Mouse (Mus musculus): Measurements from ENCODE around the gene Arhgef28. TPM values are rescaled to one million over a fixed set of nuclear protein-coding genes. Genes with fewer than 3 reads are reported as not detected.
A peak's percentile ranks its signal among the peaks of the same experiment; 100 is the strongest.

Gene Arhgef28
- polyA plus RNA-seq, 1 experiment from 2014 or later, result 5.9 TPM

DNA sequence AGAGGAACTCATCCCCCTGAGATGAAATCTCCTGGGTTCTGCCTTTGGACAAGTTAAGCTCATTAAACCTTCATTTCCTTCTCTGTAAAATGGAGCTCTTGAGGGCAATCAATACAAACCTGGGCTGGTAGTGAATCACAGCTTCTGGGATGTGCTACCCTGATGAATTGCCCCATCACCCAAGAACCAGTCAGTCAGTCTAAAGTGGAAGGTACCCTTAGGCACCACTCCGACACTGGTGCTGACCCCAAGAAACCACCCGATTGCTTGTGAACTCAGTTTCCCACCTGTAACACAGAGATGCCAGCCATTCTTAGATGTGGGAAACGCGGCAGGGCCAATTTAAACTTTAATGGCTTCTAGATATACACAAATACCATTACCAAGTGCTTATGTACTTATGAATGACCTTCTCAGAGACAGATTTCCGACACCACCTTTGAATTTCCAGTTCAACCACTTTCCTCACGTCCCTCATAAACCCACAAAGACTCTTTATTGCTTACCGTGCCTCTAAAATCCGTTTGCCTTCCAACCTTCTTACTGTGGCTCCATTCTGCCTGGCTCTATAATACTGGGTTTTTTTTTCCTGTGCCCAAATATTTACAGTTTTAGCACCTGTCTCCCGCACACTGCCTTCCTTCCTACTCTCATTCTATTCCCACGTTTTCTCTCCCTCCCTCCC lies 30.8 kb downstream of the Arhgef28 start:
- H3K4me1 ChIP-seq, result peaks cover 18% of the 10 kb centered on the region
- WGBS, result 87% methylated on average over 10 of the region's 10 CpGs
- H3K27ac ChIP-seq, result no peak overlapping the region
- no peaks in the 10 kb centered on the region for H3K36me3 ChIP-seq (replicated peaks)
- no peak for DNase-seq (ENCODE audit: extremely low spot score, low spot score)
- H3K27me3 ChIP-seq (ENCODE audit: poor library complexity, severe bottlenecking), result no peaks in the 10 kb centered on the region
- H3K4me3 ChIP-seq, result no peak overlapping the region
- H3K9me3 ChIP-seq, result no peaks in the 10 kb centered on the region

DNA sequence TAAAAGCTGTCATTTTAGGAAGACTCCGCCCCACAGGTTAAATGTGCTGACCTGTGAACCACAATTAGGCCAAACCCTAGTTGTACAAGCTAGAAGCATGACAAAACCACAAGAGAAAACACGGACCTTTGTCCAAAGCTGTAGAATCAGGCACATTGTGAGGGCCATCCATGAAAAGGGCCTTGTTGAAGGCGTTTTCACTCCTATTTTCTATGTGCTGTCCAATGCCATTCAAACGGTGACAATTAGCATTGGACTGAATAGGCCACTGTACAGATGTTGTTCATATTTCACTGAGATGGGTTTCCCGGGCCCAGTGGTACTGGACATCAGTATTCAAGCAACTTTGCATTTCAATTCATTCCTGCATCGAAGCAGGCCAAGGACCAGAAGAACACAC lies 33.2 kb downstream of the Arhgef28 start:
- H3K27me3 ChIP-seq (ENCODE audit: poor library complexity, severe bottlenecking), result no peaks in the 10 kb centered on the region
- H3K4me3 ChIP-seq, result no peak overlapping the region
- no peak for DNase-seq (ENCODE audit: extremely low spot score, low spot score)
- no peaks in the 10 kb centered on the region for H3K9me3 ChIP-seq
- 86% methylated on average over 6 of the region's 6 CpGs for WGBS
- H3K27ac ChIP-seq, result no peak overlapping the region
- H3K4me1 ChIP-seq, result peaks cover 18% of the 10 kb centered on the region
- no peaks in the 10 kb centered on the region for H3K36me3 ChIP-seq (replicated peaks)

DNA sequence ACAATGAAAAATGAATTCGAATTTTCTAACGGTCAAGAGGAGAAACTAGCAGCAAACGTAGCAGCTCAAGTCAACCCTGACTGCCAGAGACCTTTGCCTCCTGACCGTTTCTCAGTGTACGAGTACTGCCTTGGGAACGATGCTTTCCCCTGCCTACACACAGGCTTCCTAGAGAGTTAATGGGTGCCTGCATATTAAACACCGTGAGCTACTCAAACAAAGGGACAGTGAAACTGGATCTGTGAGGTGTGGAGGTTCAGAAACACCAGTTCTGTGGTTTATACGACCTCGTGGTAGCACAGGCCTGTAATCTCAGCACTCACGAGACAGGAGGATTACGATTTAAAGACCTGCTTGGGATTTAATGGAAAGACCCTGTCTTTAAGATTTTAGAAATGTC lies 33.9 kb downstream of the Arhgef28 start:
- Histone ChIP-seq H3K36me3 (replicated peaks) (no peaks in the 10 kb centered on the region), H3K4me1 (peaks cover 18% of the 10 kb centered on the region), H3K9me3 (no peaks in the 10 kb centered on the region), H3K27ac (no peak overlapping the region), H3K27me3 (ENCODE audit: poor library complexity, severe bottlenecking) (no peaks in the 10 kb centered on the region), H3K4me3 (no peak overlapping the region)
- no peak for DNase-seq (ENCODE audit: extremely low spot score, low spot score)
- 81% methylated on average over 11 of the region's 11 CpGs for WGBS

DNA sequence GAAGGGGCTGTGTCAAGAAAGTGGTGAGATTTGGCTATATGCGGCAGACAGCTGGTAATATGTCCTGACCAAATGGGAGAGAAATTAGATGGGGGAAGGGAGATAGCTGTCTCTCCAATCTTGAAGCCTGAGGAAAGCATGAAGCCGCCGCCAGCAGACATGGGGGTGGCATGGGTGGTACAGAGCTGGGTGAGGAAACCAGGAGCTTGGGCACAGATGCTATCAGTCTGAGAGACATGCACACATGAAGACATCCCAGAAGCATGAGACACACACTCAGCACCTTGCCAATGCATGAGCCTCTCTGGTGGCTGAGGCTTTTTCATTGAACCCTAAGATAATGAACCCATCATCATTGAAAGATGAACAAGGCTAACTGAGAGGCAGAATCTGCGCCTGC lies 34.5 kb downstream of the Arhgef28 start:
- H3K36me3 ChIP-seq (replicated peaks), result no peaks in the 10 kb centered on the region
- no peak overlapping the region for H3K4me3 ChIP-seq
- DNase-seq (ENCODE audit: extremely low spot score, low spot score), result no peak
- H3K27ac ChIP-seq, result no peak overlapping the region
- H3K4me1 ChIP-seq, result peaks cover 18% of the 10 kb centered on the region
- H3K27me3 ChIP-seq (ENCODE audit: poor library complexity, severe bottlenecking), result no peaks in the 10 kb centered on the region
- H3K9me3 ChIP-seq, result no peaks in the 10 kb centered on the region
- WGBS, result 95% methylated on average over 4 of the region's 4 CpGs

DNA sequence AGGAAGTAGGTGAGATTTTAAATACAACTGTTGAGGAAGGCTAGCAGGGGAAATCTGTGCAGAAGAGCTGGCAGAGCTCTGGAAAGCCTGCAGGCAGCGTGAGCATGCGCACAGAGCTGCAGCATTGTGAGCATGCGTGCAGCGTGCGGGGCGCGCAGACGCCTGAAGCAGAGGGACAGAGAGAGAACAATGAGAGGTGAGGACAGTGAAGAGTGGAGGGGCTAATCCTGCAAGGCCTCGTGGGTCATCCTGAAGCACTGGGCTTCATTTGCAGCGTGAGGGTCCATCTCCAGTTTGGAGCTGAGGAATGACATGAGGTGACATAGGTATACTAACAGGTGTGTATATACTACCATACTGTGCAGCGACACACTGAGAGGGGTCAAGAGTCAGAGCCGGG lies 35.0 kb downstream of the Arhgef28 start:
- no peak overlapping the region for H3K4me3 ChIP-seq
- 90% methylated on average over 12 of the region's 12 CpGs for WGBS
- no peaks in the 10 kb centered on the region for H3K36me3 ChIP-seq (replicated peaks)
- H3K4me1 ChIP-seq, result peaks cover 18% of the 10 kb centered on the region
- H3K27ac ChIP-seq, result 0 out of 2 replicates have a peak overlapping the region, but pooled peaks have one; percentile 1
- no peaks in the 10 kb centered on the region for H3K9me3 ChIP-seq
- no peak for DNase-seq (ENCODE audit: extremely low spot score, low spot score)
- H3K27me3 ChIP-seq (ENCODE audit: poor library complexity, severe bottlenecking), result no peaks in the 10 kb centered on the region

DNA sequence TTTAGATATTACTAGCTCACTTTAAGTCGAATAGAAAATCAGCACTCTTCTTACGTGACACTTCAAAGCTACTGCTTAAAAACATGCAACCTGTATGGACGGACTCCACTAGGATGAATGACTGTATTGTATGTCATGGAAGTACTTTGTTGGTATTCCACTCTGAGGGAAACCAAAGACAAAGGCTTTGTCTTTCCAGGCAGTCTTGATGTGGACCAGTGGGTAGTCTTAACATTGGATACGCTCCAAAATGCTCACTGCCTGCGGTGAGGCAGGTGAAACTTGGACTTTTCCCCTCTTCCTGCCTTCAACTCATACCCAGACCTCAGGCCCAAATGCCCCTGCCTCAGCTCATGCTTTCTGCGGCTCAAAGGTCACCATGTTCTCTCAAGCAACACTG lies 41.4 kb downstream of the Arhgef28 start:
- DNase-seq (ENCODE audit: extremely low spot score, low spot score), result no peak
- no peaks in the 10 kb centered on the region for H3K27me3 ChIP-seq (ENCODE audit: poor library complexity, severe bottlenecking)
- H3K27ac ChIP-seq, result no peak overlapping the region
- H3K36me3 ChIP-seq (replicated peaks), result no peaks in the 10 kb centered on the region
- no peak overlapping the region for H3K4me3 ChIP-seq
- no peaks in the 10 kb centered on the region; the same call in 1 of the 2 replicates for H3K4me1 ChIP-seq
- 82% methylated on average over 6 of the region's 6 CpGs for WGBS
- H3K9me3 ChIP-seq, result no peaks in the 10 kb centered on the region

DNA sequence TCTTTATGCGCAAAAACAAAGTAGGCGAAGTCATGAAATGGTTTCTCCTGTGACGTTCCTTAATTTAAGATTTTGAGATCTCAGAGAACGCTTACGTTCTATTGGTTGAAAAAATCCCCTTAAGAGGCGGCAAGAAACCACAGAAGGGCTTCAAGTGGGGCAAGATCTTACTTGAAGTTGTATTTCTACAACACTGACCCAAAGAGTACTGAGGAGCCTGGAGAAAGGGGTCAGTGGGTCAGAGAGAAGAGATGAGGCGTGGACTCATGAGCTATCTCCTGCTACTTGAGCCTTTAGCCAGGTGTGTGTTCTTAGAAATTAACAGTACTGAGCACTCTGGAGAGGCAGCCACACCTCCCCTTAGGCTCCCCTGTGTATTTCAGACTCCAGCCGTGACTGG lies 44.7 kb downstream of the Arhgef28 start:
- Histone ChIP-seq H3K9me3 (no peaks in the 10 kb centered on the region), H3K27ac (no peak overlapping the region), H3K4me1 (peaks cover 8% of the 10 kb centered on the region), H3K4me3 (no peak overlapping the region), H3K36me3 (replicated peaks) (no peaks in the 10 kb centered on the region), H3K27me3 (ENCODE audit: poor library complexity, severe bottlenecking) (no peaks in the 10 kb centered on the region)
- 91% methylated on average over 8 of the region's 8 CpGs for WGBS
- no peak for DNase-seq (ENCODE audit: extremely low spot score, low spot score)

DNA sequence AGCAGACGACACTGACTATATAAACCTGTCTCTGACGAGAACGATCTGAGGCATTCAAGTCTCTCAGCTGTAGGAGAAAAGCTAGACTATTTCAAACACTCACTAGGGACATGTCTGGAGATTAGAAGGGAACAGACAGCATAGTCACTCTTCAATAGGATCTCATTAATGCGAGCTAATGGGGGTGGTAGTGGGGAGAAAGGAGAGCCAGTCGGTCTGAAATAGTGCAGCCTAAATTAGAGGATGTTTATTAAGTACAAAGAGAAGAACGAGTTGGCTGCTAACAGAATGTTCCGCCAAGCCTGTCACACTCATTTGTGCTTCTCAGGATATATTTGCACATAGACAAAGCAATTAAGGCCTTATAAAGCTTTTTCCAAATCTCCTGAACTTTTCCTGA lies 49.6 kb downstream of the Arhgef28 start:
- Histone ChIP-seq H3K4me3 (no peak overlapping the region), H3K27ac (0 out of 2 replicates have a peak overlapping the region, but pooled peaks have one; percentile 1), H3K9me3 (no peaks in the 10 kb centered on the region), H3K4me1 (peaks cover 12% of the 10 kb centered on the region), H3K27me3 (ENCODE audit: poor library complexity, severe bottlenecking) (no peaks in the 10 kb centered on the region), H3K36me3 (replicated peaks) (no peaks in the 10 kb centered on the region)
- WGBS, result 59% methylated on average over 7 of the region's 7 CpGs
- DNase-seq (ENCODE audit: extremely low spot score, low spot score), result no peak

DNA sequence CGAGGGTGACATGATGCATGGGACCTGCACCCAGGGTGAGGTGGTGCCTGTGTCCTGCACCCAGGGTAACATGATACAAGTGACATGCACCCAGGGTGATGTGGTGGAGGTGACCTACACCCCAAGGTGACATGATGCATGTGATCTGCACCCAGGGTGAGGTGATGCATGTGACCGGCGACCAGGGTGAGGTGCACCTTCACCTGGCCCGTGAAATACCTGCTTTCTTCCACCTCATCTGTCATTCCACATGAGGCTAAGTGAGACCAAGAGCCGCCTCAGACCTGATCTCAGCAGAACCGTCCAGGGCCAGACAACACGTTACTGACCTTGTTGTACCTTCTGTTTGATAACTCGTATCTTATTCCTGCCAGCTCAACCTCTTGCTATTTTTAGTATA lies 53.5 kb downstream of the Arhgef28 start:
- Histone ChIP-seq H3K4me1 (peaks cover 15% of the 10 kb centered on the region), H3K36me3 (replicated peaks) (no peaks in the 10 kb centered on the region), H3K27ac (no peak overlapping the region), H3K9me3 (no peaks in the 10 kb centered on the region), H3K27me3 (ENCODE audit: poor library complexity, severe bottlenecking) (no peaks in the 10 kb centered on the region), H3K4me3 (no peak overlapping the region)
- WGBS, result 90% methylated on average over 8 of the region's 8 CpGs
- no peak for DNase-seq (ENCODE audit: extremely low spot score, low spot score)

DNA sequence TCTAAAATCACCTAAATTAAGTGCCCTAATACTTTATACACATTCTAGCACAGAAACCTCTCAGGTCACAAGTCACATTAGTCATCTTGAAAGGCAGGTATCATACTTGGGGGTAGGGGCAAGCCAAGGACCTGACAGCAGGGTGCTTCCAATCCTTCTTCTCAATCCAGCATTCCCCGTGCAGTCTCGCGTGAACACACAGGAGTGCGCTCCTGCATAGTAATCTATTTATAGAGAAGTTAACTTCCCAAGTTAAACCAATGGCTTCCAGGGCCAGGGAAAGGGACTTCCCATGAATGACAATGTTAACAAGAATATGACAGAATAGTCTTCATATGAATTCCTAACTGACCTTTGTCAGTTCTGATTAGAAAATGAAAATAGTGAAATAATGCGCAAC lies 58.7 kb downstream of the Arhgef28 start:
- DNase-seq (ENCODE audit: extremely low spot score, low spot score), result no peak
- 68% methylated on average over 5 of the region's 5 CpGs for WGBS
- Histone ChIP-seq H3K4me3 (no peak overlapping the region), H3K27me3 (ENCODE audit: poor library complexity, severe bottlenecking) (no peaks in the 10 kb centered on the region), H3K36me3 (replicated peaks) (no peaks in the 10 kb centered on the region), H3K4me1 (peaks cover 16% of the 10 kb centered on the region), H3K27ac (no peak overlapping the region), H3K9me3 (no peaks in the 10 kb centered on the region)

DNA sequence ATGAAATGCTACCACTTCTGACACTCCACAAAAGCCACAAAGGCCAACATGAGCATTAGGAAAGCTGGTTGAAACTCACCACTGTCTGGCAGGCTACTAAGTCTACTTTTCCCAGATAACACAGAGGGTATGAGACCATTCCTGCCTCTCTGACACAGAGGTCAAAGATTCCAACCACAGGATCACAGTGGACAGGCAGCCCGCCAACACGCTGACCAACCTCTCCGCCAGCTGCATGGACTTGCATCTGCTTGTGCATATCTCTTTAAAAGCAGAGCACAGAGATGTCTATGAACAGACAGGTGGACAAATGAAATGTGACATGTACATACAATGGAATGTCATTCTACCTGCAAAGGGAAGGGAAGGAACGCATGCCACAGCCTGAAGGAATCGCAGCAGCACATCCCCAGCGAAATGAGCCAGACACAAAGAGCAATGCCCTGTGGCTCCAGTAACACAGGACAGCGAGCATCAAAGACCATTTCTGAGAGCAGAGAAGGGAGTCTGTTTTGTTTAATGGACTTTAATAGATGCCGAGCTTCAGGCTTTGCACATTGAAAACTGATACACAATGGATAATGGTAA lies 59.6 kb downstream of the Arhgef28 start:
- no peak overlapping the region for H3K27ac ChIP-seq
- H3K9me3 ChIP-seq, result no peaks in the 10 kb centered on the region
- no peak overlapping the region for H3K4me3 ChIP-seq
- DNase-seq (ENCODE audit: extremely low spot score, low spot score), result no peak
- peaks cover 16% of the 10 kb centered on the region for H3K4me1 ChIP-seq
- no peaks in the 10 kb centered on the region for H3K27me3 ChIP-seq (ENCODE audit: poor library complexity, severe bottlenecking)
- 78% methylated on average over 8 of the region's 8 CpGs for WGBS
- no peaks in the 10 kb centered on the region for H3K36me3 ChIP-seq (replicated peaks)

DNA sequence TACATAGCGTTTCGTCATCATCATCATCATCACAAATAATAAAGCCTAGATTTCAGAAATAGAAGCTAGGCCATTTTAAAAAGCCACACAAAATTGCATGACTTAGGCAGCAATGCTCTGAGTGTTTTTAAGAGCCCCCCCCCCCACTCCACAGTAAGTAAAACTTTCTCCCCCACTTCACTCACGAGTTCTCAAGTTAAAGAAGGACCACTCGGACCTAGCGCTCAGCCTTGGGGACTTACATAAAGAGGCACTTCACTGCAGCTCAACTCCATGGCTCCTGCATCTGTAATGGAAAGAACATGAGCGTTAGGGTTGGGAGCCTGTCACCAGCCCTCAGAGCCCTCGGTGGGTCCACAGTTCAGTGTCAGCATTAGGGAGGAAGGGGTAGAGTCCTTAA lies 60.9 kb downstream of the Arhgef28 start:
- WGBS, result 89% methylated on average over 7 of the region's 7 CpGs
- Histone ChIP-seq H3K4me1 (peaks cover 16% of the 10 kb centered on the region), H3K36me3 (replicated peaks) (no peaks in the 10 kb centered on the region), H3K27me3 (ENCODE audit: poor library complexity, severe bottlenecking) (no peaks in the 10 kb centered on the region), H3K9me3 (no peaks in the 10 kb centered on the region), H3K4me3 (no peak overlapping the region), H3K27ac (no peak overlapping the region)
- DNase-seq (ENCODE audit: extremely low spot score, low spot score), result no peak

DNA sequence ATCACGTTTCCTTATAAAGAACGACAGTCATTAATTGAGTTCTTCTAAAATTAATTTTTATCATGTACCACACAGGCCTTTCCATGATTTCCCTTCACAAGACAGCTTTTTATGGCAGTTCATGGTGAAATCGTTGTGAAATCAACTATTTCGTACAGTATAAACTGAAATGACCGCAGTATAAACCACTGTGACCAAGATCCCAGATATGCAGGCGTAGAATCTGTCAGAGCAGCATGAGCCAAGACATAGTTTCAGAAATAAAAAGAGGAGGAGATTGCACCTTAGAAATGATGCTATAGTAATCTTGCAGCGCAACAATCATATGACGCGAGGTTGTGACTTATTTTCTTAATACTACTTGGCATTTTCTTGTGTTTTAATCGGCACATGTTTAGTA lies 63.2 kb downstream of the Arhgef28 start:
- H3K4me1 ChIP-seq, result peaks cover 15% of the 10 kb centered on the region
- WGBS, result 96% methylated on average over 10 of the region's 10 CpGs
- no peak overlapping the region for H3K27ac ChIP-seq
- DNase-seq (ENCODE audit: extremely low spot score, low spot score), result no peak
- H3K27me3 ChIP-seq (ENCODE audit: poor library complexity, severe bottlenecking), result no peaks in the 10 kb centered on the region
- H3K9me3 ChIP-seq, result no peaks in the 10 kb centered on the region
- no peak overlapping the region for H3K4me3 ChIP-seq
- H3K36me3 ChIP-seq (replicated peaks), result no peaks in the 10 kb centered on the region
